ENCODE assay signal across 8 mouse cellular contexts in the genomic region with DNA sequence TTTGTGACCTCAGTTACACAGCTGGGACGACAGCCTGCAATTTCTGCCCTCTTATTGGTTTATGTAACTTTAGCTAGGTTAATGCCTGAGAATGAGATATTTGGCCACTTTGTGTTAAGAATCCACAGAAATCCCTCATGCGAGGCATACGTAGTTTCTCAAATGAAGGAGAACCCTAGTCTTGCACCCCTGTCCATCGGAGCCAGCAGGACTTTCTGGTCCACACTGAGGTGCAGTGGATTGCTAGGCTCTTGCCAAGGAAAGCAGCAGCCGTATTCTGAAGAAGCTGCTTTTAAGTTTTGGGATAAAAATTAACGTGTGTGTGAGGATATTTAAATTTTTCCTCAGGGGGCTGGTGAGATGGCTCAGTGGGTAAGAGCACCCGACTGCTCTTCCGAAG. TPM values are rescaled to one million over a fixed set of nuclear protein-coding genes. Genes with fewer than 3 reads are reported as not detected.
DNase-seq lines count a peak whose midpoint lies in the region; ATAC-seq and TF ChIP-seq lines count a peak whose summit lies in the region.

No protein-coding gene starts in this region.

- no peak for ATAC-seq in heart, embryonic 13.5 days (ENCODE audit: extremely low read depth, insufficient number of reproducible peaks, low FRiP score, low TSS enrichment)
- no peak for ATAC-seq in forebrain, embryonic 13.5 days
- ATAC-seq in liver, embryonic 14.5 days (ENCODE audit: insufficient read depth) = no peak

- H3K4me1 ChIP-seq in heart, embryonic 13.5 days = peaks cover 27% of the 10 kb centered on the region
- H3K4me1 ChIP-seq in forebrain, embryonic 13.5 days = peaks cover 25% of the 10 kb centered on the region
- H3K4me1 ChIP-seq in liver, embryonic 14.5 days (replicated peaks; ENCODE audit: control insufficient read depth in 2 of 2, insufficient read depth in 2 of 2, low read length in 1 of 2) = peaks cover 6 to 13% of the 10 kb centered on the region in 2 experiments; a peak in 3 of 4 replicates

- H3ac ChIP-seq in C2C12 (ENCODE audit: control insufficient read depth, insufficient read length, low read depth) = peak overlapping the region; percentile 66

- TF ChIP-seq EP300 in liver, embryonic 14.5 days (IDR thresholded peaks at IDR 0.05; ENCODE audit: low read depth) = no peak

- H3K4me2 ChIP-seq in heart, embryonic 13.5 days = peak overlapping the region; percentile 98
- H3K4me2 ChIP-seq in forebrain, embryonic 13.5 days = peak overlapping the region; percentile 99
- peak overlapping the region; percentile 85 for H3K4me2 ChIP-seq in liver, embryonic 14.5 days (ENCODE audit: low read depth)

- H3K36me3 ChIP-seq in heart, embryonic 13.5 days = peaks cover 42% of the 10 kb centered on the region
- H3K36me3 ChIP-seq in C2C12 (ENCODE audit: control insufficient read depth, insufficient read depth) = peaks cover 36% of the 10 kb centered on the region
- H3K36me3 ChIP-seq in forebrain, embryonic 13.5 days (ENCODE audit: poor library complexity, severe bottlenecking) = peaks cover 41% of the 10 kb centered on the region
- peaks cover 27% of the 10 kb centered on the region for H3K36me3 ChIP-seq in liver, embryonic 14.5 days (replicated peaks; ENCODE audit: control insufficient read depth, insufficient read depth, low read depth)

- peak overlapping the region; percentile 81 for H3K4me3 ChIP-seq in heart, embryonic 13.5 days
- H3K4me3 ChIP-seq in C2C12 (ENCODE audit: insufficient read depth, poor library complexity, severe bottlenecking) = no peak overlapping the region
- peak overlapping the region; percentile 91 for H3K4me3 ChIP-seq in forebrain, embryonic 13.5 days
- H3K4me3 ChIP-seq in liver, embryonic 14.5 days (ENCODE audit: insufficient read depth in 1 of 2, low read depth in 2 of 2, low read length in 2 of 2) = peak overlapping the region; percentile 43 to 95; a peak in 3 of 4 replicates

- peak overlapping the region; percentile 92 for H3K27ac ChIP-seq in heart, embryonic 13.5 days (replicated peaks)
- 0 out of 2 replicates have a peak overlapping the region, but pooled peaks have one; percentile 27 for H3K27ac ChIP-seq in forebrain, embryonic 13.5 days
- peak overlapping the region; percentile 51; the same call in 1 of the 2 replicates for H3K27ac ChIP-seq in liver, embryonic 14.5 days

- no peak for TF ChIP-seq CTCF in C2C12 (IDR thresholded peaks at IDR 0.05; ENCODE audit: control insufficient read depth, insufficient read depth, insufficient read length)
- no peak for TF ChIP-seq CTCF in liver, embryonic 14.5 days (IDR thresholded peaks at IDR 0.05; ENCODE audit: low read depth)

- H3K27me3 ChIP-seq in heart, embryonic 13.5 days (replicated peaks) = no peaks in the 10 kb centered on the region
- no peaks in the 10 kb centered on the region for H3K27me3 ChIP-seq in C2C12 (ENCODE audit: control insufficient read depth, insufficient read depth, insufficient read length)
- H3K27me3 ChIP-seq in forebrain, embryonic 13.5 days = no peaks in the 10 kb centered on the region
- H3K27me3 ChIP-seq in liver, embryonic 14.5 days (ENCODE audit: control insufficient read depth, insufficient read depth, low read length) = no peaks in the 10 kb centered on the region

- H3K9ac ChIP-seq in heart, embryonic 13.5 days = peak overlapping the region; percentile 88; the same call in 1 of the 2 replicates
- H3K9ac ChIP-seq in forebrain, embryonic 13.5 days = no peak overlapping the region
- H3K9ac ChIP-seq in liver, embryonic 14.5 days (replicated peaks) = peak overlapping the region; percentile 45; the same call in 1 of the 2 replicates

- DNase-seq in heart, adult 9 months (ENCODE audit: low spot score in 2 of 2) = no peak
- DNase-seq in liver, embryonic 14.5 days (ENCODE audit: low read depth in 3 of 3, low spot score in 3 of 3) = no peak
- DNase-seq in natural killer cell, adult 2 months (ENCODE audit: low spot score in 2 of 2) = no peak
- DNase-seq in yolk sac, embryonic 10.5 days (ENCODE audit: low spot score) = no peak
- DNase-seq in layer of hippocampus, postnatal 25 days (ENCODE audit: extremely low spot score in 1 of 2, low spot score in 1 of 2) = no peak

- peaks cover 16% of the 10 kb centered on the region for H3K79me3 ChIP-seq in C2C12 (ENCODE audit: low read depth)

- WGBS in heart, embryonic 13.5 days = 53% methylated on average over 8 of the region's 8 CpGs
- WGBS in forebrain, embryonic 13.5 days = 51% methylated on average over 8 of the region's 8 CpGs
- 48% methylated on average over 8 of the region's 8 CpGs for WGBS in liver, embryonic 14.5 days (ENCODE audit: insufficient replicate concordance)

- H3K9me3 ChIP-seq in heart, embryonic 13.5 days = no peaks in the 10 kb centered on the region
- H3K9me3 ChIP-seq in forebrain, embryonic 13.5 days (replicated peaks) = no peaks in the 10 kb centered on the region
- H3K9me3 ChIP-seq in liver, embryonic 14.5 days (ENCODE audit: control insufficient read depth, low read length) = no peaks in the 10 kb centered on the region

- peaks cover 19% of the 10 kb centered on the region for H3K79me2 ChIP-seq in C2C12 (ENCODE audit: control insufficient read depth, insufficient read depth)

TF ChIP-seq in C2C12, 6 proteins besides CTCF, POLR2A, EP300 and RAD21:
- TF ChIP-seq MYOG (IDR thresholded peaks at IDR 0.05; ENCODE audit: control insufficient read depth, extremely low read depth, insufficient read length) (no peak), USF1 (IDR thresholded peaks at IDR 0.05; ENCODE audit: low read depth) (no peak), MYOD1 (IDR thresholded peaks at IDR 0.05; ENCODE audit: control insufficient read depth, insufficient read length, low read depth) (no peak), CEBPB (IDR thresholded peaks at IDR 0.05; ENCODE audit: low read depth) (no peak), FOSL1 (IDR thresholded peaks at IDR 0.05; ENCODE audit: insufficient read depth, low read length, poor library complexity, severe bottlenecking) (no peak)

RNA-seq across cellular contexts. Expression of a gene that starts 0.5 kb away (rescaled TPM):
- polyA plus RNA-seq in heart, embryonic 13.5 days (2015; fragmentation: Nextera tagmentation; extraction: Ambion mirVana) = 126 and 144 TPM in 2 replicates
- 140 TPM for polyA plus RNA-seq in C2C12 (2012; fragmentation: generic; extraction: Trizol)
- polyA plus RNA-seq in forebrain, embryonic 13.5 days (2015; fragmentation: Nextera tagmentation; extraction: Ambion mirVana) = 147 and 151 TPM in 2 replicates
- polyA plus RNA-seq in liver, embryonic 14.5 days (2012; rRNA removed) = 67.4 and 77.0 TPM in 2 replicates
- polyA plus RNA-seq in liver, embryonic 14.5 days (2014; fragmentation: Nextera tagmentation; extraction: Ambion mirVana) = 117 and 120 TPM in 2 replicates
- total RNA-seq in layer of hippocampus, postnatal 25 days (2021) = 100 to 1,000 TPM in 1 of 2 experiments, 10 to 100 TPM in 1; 95.9 to 105 TPM

RNA-seq across cellular contexts. Expression of a gene that starts 8.9 kb away (rescaled TPM):
- 56.7 and 59.3 TPM in 2 replicates for polyA plus RNA-seq in heart, embryonic 13.5 days (2015; fragmentation: Nextera tagmentation; extraction: Ambion mirVana)
- polyA plus RNA-seq in C2C12 (2012; fragmentation: generic; extraction: Trizol) = 38.0 TPM
- 15.6 and 17.1 TPM in 2 replicates for polyA plus RNA-seq in forebrain, embryonic 13.5 days (2015; fragmentation: Nextera tagmentation; extraction: Ambion mirVana)
- 5.4 and 6.2 TPM in 2 replicates for polyA plus RNA-seq in liver, embryonic 14.5 days (2012; rRNA removed)
- polyA plus RNA-seq in liver, embryonic 14.5 days (2014; fragmentation: Nextera tagmentation; extraction: Ambion mirVana) = 3.9 and 4.9 TPM in 2 replicates
- total RNA-seq in layer of hippocampus, postnatal 25 days (2021) = 1 to 10 TPM; 7.5 to 7.7 TPM

RNA-seq across cellular contexts. Expression of a gene that starts 16.6 kb away (rescaled TPM):
- 2.8 and 2.9 TPM in 2 replicates for polyA plus RNA-seq in heart, embryonic 13.5 days (2015; fragmentation: Nextera tagmentation; extraction: Ambion mirVana)
- 46.6 TPM for polyA plus RNA-seq in C2C12 (2012; fragmentation: generic; extraction: Trizol)
- polyA plus RNA-seq in forebrain, embryonic 13.5 days (2015; fragmentation: Nextera tagmentation; extraction: Ambion mirVana) = 7.2 and 7.6 TPM in 2 replicates
- polyA plus RNA-seq in liver, embryonic 14.5 days (2012; rRNA removed) = 20.9 and 24.5 TPM in 2 replicates
- 2.8 and 3.9 TPM in 2 replicates for polyA plus RNA-seq in liver, embryonic 14.5 days (2014; fragmentation: Nextera tagmentation; extraction: Ambion mirVana)
- 10 to 100 TPM; 75.6 to 77.2 TPM for total RNA-seq in layer of hippocampus, postnatal 25 days (2021)

RNA-seq across cellular contexts. Expression of a gene that starts 18.3 kb away (rescaled TPM):
- 97.1 and 113 TPM in 2 replicates for polyA plus RNA-seq in heart, embryonic 13.5 days (2015; fragmentation: Nextera tagmentation; extraction: Ambion mirVana)
- 18.8 TPM for polyA plus RNA-seq in C2C12 (2012; fragmentation: generic; extraction: Trizol)
- polyA plus RNA-seq in forebrain, embryonic 13.5 days (2015; fragmentation: Nextera tagmentation; extraction: Ambion mirVana) = 166 and 179 TPM in 2 replicates
- polyA plus RNA-seq in liver, embryonic 14.5 days (2012; rRNA removed) = 43.3 and 65.8 TPM in 2 replicates
- 51.2 and 57.2 TPM in 2 replicates for polyA plus RNA-seq in liver, embryonic 14.5 days (2014; fragmentation: Nextera tagmentation; extraction: Ambion mirVana)
- 10 to 100 TPM; 72.2 to 91.2 TPM for total RNA-seq in layer of hippocampus, postnatal 25 days (2021)

RNA-seq across cellular contexts. Expression of a gene that starts 27.9 kb away (rescaled TPM):
- 138 and 157 TPM in 2 replicates for polyA plus RNA-seq in heart, embryonic 13.5 days (2015; fragmentation: Nextera tagmentation; extraction: Ambion mirVana)
- 262 TPM for polyA plus RNA-seq in C2C12 (2012; fragmentation: generic; extraction: Trizol)
- 251 and 266 TPM in 2 replicates for polyA plus RNA-seq in forebrain, embryonic 13.5 days (2015; fragmentation: Nextera tagmentation; extraction: Ambion mirVana)
- polyA plus RNA-seq in liver, embryonic 14.5 days (2012; rRNA removed) = 41.6 and 62.8 TPM in 2 replicates
- polyA plus RNA-seq in liver, embryonic 14.5 days (2014; fragmentation: Nextera tagmentation; extraction: Ambion mirVana) = 197 and 200 TPM in 2 replicates
- 10 to 100 TPM; 82.3 to 93.0 TPM for total RNA-seq in layer of hippocampus, postnatal 25 days (2021)

Comparison
In these comparisons a context has a peak if more than half of its experiments do, and no peak if none do; other contexts are left out.
1. H3K27ac ChIP-seq: peak in every context shown above with its lines; median percentile 92 in heart, embryonic 13.5 days; 51 in liver, embryonic 14.5 days; 27 in forebrain, embryonic 13.5 days.